Mouse (Mus musculus): Measurements from ENCODE around the gene Rffl.

DNA sequence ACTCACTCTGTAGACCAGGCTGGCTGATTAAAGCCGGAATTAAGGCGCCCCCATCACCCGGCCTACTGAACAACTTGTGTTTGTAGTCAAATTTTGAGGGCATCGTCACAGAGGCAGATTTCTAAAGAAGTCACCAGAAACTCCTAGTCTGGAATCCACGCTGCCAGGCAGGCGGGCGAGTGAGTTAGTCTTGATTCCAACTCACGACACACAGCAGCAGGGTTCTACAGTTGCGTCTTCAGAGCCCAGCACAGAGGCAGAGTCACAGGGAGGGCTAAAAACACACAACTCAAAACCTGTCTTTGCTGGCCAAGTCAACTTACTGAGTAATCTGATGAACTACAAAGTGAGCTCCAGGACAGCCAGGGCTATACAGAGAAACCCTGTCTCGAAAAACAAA lies 18.5 kb downstream of the Rffl start:
- no peak for TF ChIP-seq CTCF (IDR thresholded peaks at IDR 0.05)
- TF ChIP-seq EP300 (IDR thresholded peaks at IDR 0.05) = no peak
